Mouse (Mus musculus): Measurements from ENCODE around the gene Dnajb8. TPM values are rescaled to one million over a fixed set of nuclear protein-coding genes. Genes with fewer than 3 reads are reported as not detected.

Gene Dnajb8
- polyA plus RNA-seq, 1 experiment from 2014 or later, result not detected

DNA sequence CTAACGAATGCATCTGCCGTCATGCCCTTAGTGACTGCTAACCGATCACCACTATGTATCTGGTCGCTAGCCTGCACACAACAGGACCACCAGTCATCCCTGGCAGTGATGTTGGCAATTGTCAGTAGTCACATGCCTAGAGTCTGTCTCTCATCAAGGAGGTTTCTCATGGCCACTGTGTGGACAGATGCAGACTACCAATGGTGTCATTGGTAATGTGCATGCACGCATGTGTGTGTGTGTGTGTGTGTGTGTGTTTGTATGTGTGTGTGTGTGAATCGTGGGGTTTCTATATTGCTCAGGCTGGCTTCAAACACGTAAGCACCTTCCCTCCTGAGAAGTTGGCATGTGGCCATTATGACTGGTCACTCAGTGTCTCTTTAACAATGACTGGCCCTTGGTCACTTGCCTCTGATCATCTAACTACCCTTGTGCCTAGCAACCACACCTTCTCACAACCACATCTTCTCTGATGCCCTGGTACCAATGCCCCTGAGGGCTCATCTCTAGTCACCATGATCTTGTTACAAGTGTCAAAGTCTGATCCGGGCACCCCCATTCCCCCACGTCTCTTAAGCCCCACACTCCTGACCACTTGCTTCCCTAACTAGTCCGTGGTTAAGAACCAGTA is 14.6 kb upstream of the Dnajb8 start:
- peaks cover 18% of the 10 kb centered on the region for H3K4me1 ChIP-seq (replicated peaks)
- H3K9me3 ChIP-seq (replicated peaks), result no peaks in the 10 kb centered on the region
- H3K27ac ChIP-seq (replicated peaks), result no peak overlapping the region
- H3K36me3 ChIP-seq (replicated peaks), result no peaks in the 10 kb centered on the region
- peaks cover 40% of the 10 kb centered on the region for H3K27me3 ChIP-seq
- no peak for ATAC-seq (ENCODE audit: insufficient read depth)
- H3K4me2 ChIP-seq, result no peak overlapping the region
- H3K9ac ChIP-seq, result no peak overlapping the region
- 61% methylated on average over 10 of the region's 10 CpGs for WGBS (ENCODE audit: insufficient replicate concordance)
- no peak overlapping the region for H3K4me3 ChIP-seq (replicated peaks)

GRCm38 (mm10) chr6:88208321-88208720 is 13.7 kb upstream of the Dnajb8 start:
- peaks cover 34% of the 10 kb centered on the region for H3K27me3 ChIP-seq
- no peak for ATAC-seq (ENCODE audit: insufficient read depth)
- no peak overlapping the region for H3K27ac ChIP-seq (replicated peaks)
- H3K9ac ChIP-seq, result no peak overlapping the region
- H3K4me1 ChIP-seq (replicated peaks), result peaks cover 10% of the 10 kb centered on the region
- H3K36me3 ChIP-seq (replicated peaks), result no peaks in the 10 kb centered on the region
- WGBS (ENCODE audit: insufficient replicate concordance), result 73% methylated on average over 3 of the region's 3 CpGs
- H3K9me3 ChIP-seq (replicated peaks), result no peaks in the 10 kb centered on the region
- no peak overlapping the region for H3K4me3 ChIP-seq (replicated peaks)
- no peak overlapping the region for H3K4me2 ChIP-seq

DNA sequence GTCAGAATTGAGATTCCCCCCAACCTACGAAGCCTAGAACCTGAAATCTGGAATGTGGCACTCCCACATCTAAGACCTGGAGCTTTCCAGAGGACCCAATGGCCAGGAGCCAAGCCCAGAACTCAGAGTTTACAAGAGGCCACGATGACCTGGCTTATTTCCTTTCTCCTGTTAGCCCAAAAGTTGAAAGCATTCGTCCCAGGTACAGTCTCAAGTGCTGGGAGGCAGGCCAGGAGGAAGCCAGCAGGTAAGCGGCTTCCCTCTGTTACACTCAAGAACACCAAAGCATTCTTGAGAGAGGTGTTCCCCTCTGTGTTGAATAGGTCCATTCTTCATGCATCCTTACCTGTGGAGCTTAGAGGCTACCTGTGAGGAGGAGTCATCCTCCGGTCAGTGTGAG is 12.6 kb upstream of the Dnajb8 start:
- Histone ChIP-seq H3K36me3 (replicated peaks) (no peaks in the 10 kb centered on the region), H3K27me3 (peaks cover 22% of the 10 kb centered on the region), H3K9ac (no peak overlapping the region), H3K4me3 (replicated peaks) (no peak overlapping the region), H3K9me3 (replicated peaks) (no peaks in the 10 kb centered on the region), H3K27ac (replicated peaks) (no peak overlapping the region), H3K4me1 (replicated peaks) (peaks cover 5% of the 10 kb centered on the region; the same call in 1 of the 2 replicates), H3K4me2 (no peak overlapping the region)
- no peak for ATAC-seq (ENCODE audit: insufficient read depth)
- 58% methylated on average over 5 of the region's 5 CpGs for WGBS (ENCODE audit: insufficient replicate concordance)

GRCm38 (mm10) chr6:88210182-88210581 is 11.9 kb upstream of the Dnajb8 start:
- Histone ChIP-seq H3K36me3 (replicated peaks) (no peaks in the 10 kb centered on the region), H3K4me2 (no peak overlapping the region), H3K27me3 (peaks cover 15% of the 10 kb centered on the region), H3K9me3 (replicated peaks) (no peaks in the 10 kb centered on the region), H3K4me3 (replicated peaks) (no peak overlapping the region), H3K27ac (replicated peaks) (no peak overlapping the region), H3K9ac (no peak overlapping the region), H3K4me1 (replicated peaks) (peaks cover 5% of the 10 kb centered on the region; the same call in 1 of the 2 replicates)
- WGBS (ENCODE audit: insufficient replicate concordance), result 67% methylated on average over 3 of the region's 3 CpGs
- no peak for ATAC-seq (ENCODE audit: insufficient read depth)

DNA sequence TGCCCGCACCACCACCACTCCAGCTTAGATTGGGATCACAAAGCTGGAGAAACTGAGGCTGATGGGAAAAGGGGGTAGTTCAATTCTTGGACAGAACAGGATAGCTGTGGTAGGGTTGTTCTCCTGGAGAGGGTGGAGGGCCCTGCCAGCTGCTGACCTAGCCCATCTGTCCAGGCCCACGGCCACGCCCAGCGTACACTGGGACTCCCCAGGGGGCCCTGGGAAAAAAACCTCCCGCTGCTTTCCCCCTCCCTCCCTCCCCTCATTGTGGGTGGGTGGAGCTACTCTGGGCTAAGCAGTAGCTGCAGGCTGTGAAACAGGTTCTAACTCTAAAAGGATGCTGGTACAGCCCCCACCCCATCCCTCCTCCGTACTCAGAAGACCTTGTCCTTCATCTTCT is 6.3 kb upstream of the Dnajb8 start:
- Histone ChIP-seq H3K9me3 (replicated peaks) (no peaks in the 10 kb centered on the region), H3K4me2 (no peak overlapping the region), H3K4me3 (replicated peaks) (no peak overlapping the region), H3K27ac (replicated peaks) (no peak overlapping the region), H3K27me3 (no peaks in the 10 kb centered on the region; the same call in 1 of the 2 replicates), H3K36me3 (replicated peaks) (no peaks in the 10 kb centered on the region), H3K4me1 (replicated peaks) (no peaks in the 10 kb centered on the region), H3K9ac (no peak overlapping the region)
- WGBS (ENCODE audit: insufficient replicate concordance), result 55% methylated on average over 6 of the region's 6 CpGs
- no peak for ATAC-seq (ENCODE audit: insufficient read depth)

DNA sequence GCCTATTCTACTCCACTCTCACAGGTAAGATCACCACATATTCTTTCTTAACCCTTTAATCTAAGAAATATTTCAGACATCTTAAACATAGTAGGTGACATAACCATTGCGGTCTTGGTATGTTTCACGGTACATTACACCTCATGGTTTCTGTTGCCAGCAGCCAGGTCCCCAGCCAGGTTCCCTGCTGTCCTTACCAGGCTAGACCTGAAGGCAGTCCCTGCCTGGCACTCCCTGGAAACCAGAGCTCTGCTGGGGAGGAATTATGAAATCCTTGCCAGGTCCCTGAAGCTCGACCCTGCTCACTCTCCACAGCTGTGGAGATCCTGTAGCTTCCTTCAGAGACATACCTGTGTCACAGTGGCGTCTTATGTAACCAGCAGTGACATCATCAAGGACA is 5.9 kb upstream of the Dnajb8 start:
- no peak overlapping the region for H3K4me2 ChIP-seq
- no peak for ATAC-seq (ENCODE audit: insufficient read depth)
- no peaks in the 10 kb centered on the region; the same call in 1 of the 2 replicates for H3K27me3 ChIP-seq
- H3K9ac ChIP-seq, result no peak overlapping the region
- H3K36me3 ChIP-seq (replicated peaks), result no peaks in the 10 kb centered on the region
- 74% methylated on average over 4 of the region's 4 CpGs for WGBS (ENCODE audit: insufficient replicate concordance)
- H3K4me3 ChIP-seq (replicated peaks), result no peak overlapping the region
- no peaks in the 10 kb centered on the region for H3K9me3 ChIP-seq (replicated peaks)
- no peaks in the 10 kb centered on the region for H3K4me1 ChIP-seq (replicated peaks)
- H3K27ac ChIP-seq (replicated peaks), result no peak overlapping the region

- ATAC-seq (ENCODE audit: insufficient read depth), result no peak
- 25% methylated on average over 4 of the region's 4 CpGs for WGBS (ENCODE audit: insufficient replicate concordance)
- Histone ChIP-seq H3K4me3 (replicated peaks) (no peak overlapping the region), H3K4me1 (replicated peaks) (no peaks in the 10 kb centered on the region), H3K36me3 (replicated peaks) (no peaks in the 10 kb centered on the region), H3K4me2 (no peak overlapping the region), H3K27me3 (peaks cover 12% of the 10 kb centered on the region; the same call in 1 of the 2 replicates), H3K9me3 (replicated peaks) (no peaks in the 10 kb centered on the region), H3K9ac (no peak overlapping the region), H3K27ac (replicated peaks) (no peak overlapping the region)
Measured at GRCm38 (mm10) chr6:88219094-88219493, 3.0 kb upstream of the Dnajb8 start.

- Histone ChIP-seq H3K9me3 (replicated peaks) (no peaks in the 10 kb centered on the region), H3K4me3 (replicated peaks) (no peak overlapping the region), H3K4me1 (replicated peaks) (peaks cover 4% of the 10 kb centered on the region; the same call in 1 of the 2 replicates), H3K4me2 (no peak overlapping the region), H3K9ac (no peak overlapping the region), H3K27ac (replicated peaks) (no peak overlapping the region), H3K36me3 (replicated peaks) (no peaks in the 10 kb centered on the region), H3K27me3 (peaks cover 74% of the 10 kb centered on the region)
- no peak for ATAC-seq (ENCODE audit: insufficient read depth)
- 26% methylated on average over 5 of the region's 5 CpGs for WGBS (ENCODE audit: insufficient replicate concordance)
Measured at GRCm38 (mm10) chr6:88226570-88226994, 4.5 kb downstream of the Dnajb8 start.

DNA sequence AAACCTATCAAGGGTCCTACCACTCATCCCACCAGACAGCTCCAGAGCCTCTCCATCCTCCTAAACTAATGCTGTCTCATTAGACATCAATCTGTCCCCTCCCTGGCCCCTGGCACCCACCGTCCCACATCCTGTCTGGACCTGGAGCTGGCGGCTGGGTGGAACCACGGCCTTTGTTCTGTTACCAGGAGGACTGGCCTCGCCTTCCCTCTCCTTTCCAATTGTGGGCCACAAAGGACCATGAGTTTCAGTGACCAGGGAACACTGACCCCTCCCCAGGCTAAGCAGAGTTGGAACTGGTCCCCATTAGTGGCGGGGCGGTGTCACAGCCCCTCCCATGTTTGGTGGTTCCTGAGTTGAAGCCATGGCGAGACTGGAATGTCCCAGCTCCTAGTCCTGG is 5.5 kb downstream of the Dnajb8 start:
- Histone ChIP-seq H3K9ac (no peak overlapping the region), H3K9me3 (replicated peaks) (no peaks in the 10 kb centered on the region), H3K27ac (replicated peaks) (no peak overlapping the region), H3K36me3 (replicated peaks) (no peaks in the 10 kb centered on the region), H3K4me1 (replicated peaks) (peaks cover 4% of the 10 kb centered on the region; the same call in 1 of the 2 replicates), H3K4me3 (replicated peaks) (no peak overlapping the region), H3K27me3 (peaks cover 75% of the 10 kb centered on the region), H3K4me2 (no peak overlapping the region)
- WGBS (ENCODE audit: insufficient replicate concordance), result 43% methylated on average over 7 of the region's 7 CpGs
- no peak for ATAC-seq (ENCODE audit: insufficient read depth)

- Histone ChIP-seq H3K4me1 (replicated peaks) (peaks cover 4% of the 10 kb centered on the region; the same call in 1 of the 2 replicates), H3K27me3 (peaks cover 85% of the 10 kb centered on the region), H3K4me2 (no peak overlapping the region), H3K27ac (replicated peaks) (no peak overlapping the region), H3K36me3 (replicated peaks) (no peaks in the 10 kb centered on the region), H3K9me3 (replicated peaks) (no peaks in the 10 kb centered on the region), H3K4me3 (replicated peaks) (no peak overlapping the region), H3K9ac (no peak overlapping the region)
- WGBS (ENCODE audit: insufficient replicate concordance), result 44% methylated on average over 12 of the region's 12 CpGs
- ATAC-seq (ENCODE audit: insufficient read depth), result no peak
Measured at GRCm38 (mm10) chr6:88229221-88229620, 7.2 kb downstream of the Dnajb8 start.

DNA sequence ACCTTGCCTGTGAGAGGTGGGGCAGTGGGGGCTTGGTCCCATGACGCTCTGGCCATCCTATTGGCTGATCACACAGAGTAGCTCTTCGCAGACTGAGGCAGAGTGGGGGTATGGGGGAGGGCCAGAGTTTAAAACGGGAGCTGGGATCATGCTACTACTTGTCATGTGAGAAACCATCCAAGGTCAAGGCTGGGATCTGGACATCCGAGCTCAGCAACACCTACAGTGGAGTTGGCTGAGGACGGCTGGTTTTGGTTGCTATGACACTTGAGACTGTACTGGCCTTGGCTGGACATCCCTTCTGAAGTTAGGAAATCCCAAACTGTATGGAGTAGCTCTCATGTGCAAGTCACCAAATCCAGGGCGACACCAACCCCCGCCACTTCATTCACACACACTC is 9.8 kb downstream of the Dnajb8 start:
- no peak overlapping the region for H3K4me3 ChIP-seq (replicated peaks)
- no peak overlapping the region for H3K27ac ChIP-seq (replicated peaks)
- H3K9ac ChIP-seq, result no peak overlapping the region
- no peak overlapping the region for H3K4me2 ChIP-seq
- peaks cover 88% of the 10 kb centered on the region for H3K27me3 ChIP-seq
- no peak for ATAC-seq (ENCODE audit: insufficient read depth)
- H3K4me1 ChIP-seq (replicated peaks), result peaks cover 10% of the 10 kb centered on the region
- H3K36me3 ChIP-seq (replicated peaks), result no peaks in the 10 kb centered on the region
- WGBS (ENCODE audit: insufficient replicate concordance), result 59% methylated on average over 7 of the region's 7 CpGs
- H3K9me3 ChIP-seq (replicated peaks), result no peaks in the 10 kb centered on the region

DNA sequence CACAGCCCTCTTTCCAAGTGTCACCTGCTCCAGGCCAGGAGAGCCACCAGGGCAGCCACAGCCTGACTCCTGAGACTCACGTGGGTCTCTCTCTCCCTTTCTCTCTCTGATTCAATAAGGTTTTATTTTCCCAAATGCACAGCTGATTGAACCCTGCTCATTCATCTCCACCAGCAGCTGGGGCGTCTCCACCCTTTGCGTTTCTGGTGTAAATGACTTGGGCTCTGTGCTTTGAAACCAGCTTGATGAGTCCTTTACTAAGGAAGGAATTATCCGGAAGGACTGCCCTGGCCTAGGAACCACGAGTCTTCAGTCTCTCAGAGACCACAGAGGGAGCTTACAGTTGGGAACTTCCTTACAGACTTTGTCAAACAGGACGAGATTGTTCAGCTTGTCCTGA is 10.2 kb downstream of the Dnajb8 start:
- Histone ChIP-seq H3K4me3 (replicated peaks) (no peak overlapping the region), H3K27me3 (peaks cover 84% of the 10 kb centered on the region), H3K4me2 (no peak overlapping the region), H3K36me3 (replicated peaks) (no peaks in the 10 kb centered on the region), H3K27ac (replicated peaks) (no peak overlapping the region), H3K4me1 (replicated peaks) (peaks cover 10% of the 10 kb centered on the region), H3K9ac (no peak overlapping the region), H3K9me3 (replicated peaks) (no peaks in the 10 kb centered on the region)
- WGBS (ENCODE audit: insufficient replicate concordance), result 50% methylated on average over 6 of the region's 6 CpGs
- ATAC-seq (ENCODE audit: insufficient read depth), result no peak
